Mouse (Mus musculus): ENCODE results near the gene Zfp598.
A peak's percentile ranks its signal among the peaks of the same experiment; 100 is the strongest.

Zfp598 gene

DNA sequence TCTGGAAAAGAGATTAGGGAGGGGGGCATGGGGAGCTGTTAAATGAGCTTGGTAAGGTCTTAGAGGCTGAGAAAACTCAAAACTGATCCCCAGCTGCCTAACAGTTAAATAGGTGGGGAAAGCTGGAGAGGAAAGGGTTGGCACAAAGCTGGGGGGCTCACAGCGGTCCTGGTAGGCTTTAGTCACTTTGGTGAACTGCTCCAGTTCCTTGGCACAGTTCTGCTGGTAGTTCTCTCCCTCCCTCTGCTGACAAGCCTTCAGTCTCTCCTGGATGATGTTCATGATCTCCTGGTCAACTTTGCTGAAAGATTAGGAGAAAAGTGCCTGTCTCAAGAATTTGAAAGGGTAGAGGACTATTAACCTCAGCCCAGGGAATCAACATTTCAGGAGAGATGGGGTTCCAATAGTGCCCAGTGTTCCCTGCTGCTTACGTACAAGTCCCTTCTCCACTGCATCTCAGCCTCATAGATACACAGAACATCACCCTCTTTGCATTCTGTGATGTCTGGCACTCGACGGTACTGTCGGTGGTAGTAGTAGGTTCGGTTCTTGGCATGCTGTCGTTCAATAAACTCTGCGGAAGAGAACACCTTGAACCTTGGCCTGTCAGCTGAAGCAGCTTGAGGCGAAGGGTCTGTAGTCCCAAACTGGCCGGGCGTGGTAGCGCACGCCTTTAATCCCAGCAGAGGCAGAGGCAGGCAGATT is 52.9 kb downstream of the Zfp598 start:
- no peak for DNase-seq (ENCODE audit: low spot score)

DNA sequence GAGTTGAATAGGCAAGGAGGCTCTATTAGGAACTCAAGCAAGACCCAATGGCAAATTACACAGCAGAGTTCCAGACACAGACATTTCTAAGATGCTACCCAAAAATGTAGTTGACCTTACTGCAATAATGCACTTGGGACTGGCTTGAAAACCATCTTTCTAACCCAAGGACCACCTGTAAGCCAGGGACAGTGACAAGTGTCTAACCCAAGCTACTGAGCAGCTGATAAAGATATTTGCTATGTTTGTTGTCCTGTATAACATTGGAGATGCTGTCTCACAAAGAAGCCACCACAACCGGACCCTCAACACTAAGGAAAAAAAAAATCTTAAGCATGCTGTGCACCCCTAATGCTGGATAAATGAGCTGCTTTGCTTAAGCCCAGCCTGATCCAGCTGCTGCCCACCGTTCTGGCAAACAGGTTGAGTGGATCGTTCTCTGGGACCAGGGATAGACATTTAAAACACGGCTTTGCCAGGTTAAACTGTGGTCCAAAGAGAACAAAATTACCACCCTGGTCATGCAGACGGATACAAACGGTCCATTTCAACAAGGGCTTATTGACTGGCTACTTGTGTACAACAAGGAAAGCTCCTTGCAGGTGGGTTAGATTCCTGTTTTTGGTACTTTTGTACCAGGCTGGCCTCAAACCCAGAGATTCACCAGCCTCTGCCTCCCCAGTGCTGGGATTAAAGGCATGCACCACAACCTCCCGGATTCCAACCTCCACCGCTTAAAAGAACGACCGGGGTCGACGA is 53.8 kb downstream of the Zfp598 start:
- no peak for DNase-seq (ENCODE audit: low spot score)

DNA sequence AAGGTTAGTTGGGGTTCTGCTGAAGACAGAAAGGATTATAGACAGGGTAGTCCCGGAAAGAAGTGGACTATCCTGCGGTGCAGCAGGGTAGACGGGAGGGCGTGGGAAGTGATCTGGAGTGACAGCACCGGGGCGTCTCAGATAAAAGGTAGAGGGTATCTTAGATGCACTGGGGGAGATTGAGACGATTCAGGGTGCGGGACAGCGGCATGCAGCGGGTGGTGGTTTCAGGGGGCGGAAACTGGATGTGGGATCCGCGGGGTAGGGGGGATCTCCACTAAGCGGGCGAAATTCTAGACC is 54.3 kb downstream of the Zfp598 start:
- DNase-seq (ENCODE audit: low spot score) = no peak

DNA sequence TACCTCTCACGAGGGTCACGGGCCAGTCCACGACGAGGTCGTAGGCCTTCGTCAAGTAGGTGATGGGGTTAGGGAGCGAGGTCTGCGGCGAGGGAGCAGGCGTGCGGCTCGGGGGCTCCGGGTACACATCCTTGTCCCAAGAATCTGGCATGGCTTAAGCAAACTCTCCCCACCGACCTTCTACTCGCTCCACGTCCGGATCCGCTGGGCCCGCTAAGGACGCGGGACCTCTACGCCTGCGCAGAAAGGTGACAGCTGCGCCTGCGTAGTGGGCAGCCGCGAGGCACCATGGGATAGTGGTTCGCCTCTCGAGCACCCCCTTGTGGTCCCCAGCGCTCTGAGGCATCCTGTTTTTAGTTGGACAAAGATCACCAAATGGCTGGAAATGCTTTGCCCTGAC is 54.7 kb downstream of the Zfp598 start, which contains the start of gene Ndufb10:
Ndufb10 (minus strand) TSS at position 295 of the 400 bp plus-strand sequence.
- peak; percentile 95 for DNase-seq (ENCODE audit: low spot score)

DNA sequence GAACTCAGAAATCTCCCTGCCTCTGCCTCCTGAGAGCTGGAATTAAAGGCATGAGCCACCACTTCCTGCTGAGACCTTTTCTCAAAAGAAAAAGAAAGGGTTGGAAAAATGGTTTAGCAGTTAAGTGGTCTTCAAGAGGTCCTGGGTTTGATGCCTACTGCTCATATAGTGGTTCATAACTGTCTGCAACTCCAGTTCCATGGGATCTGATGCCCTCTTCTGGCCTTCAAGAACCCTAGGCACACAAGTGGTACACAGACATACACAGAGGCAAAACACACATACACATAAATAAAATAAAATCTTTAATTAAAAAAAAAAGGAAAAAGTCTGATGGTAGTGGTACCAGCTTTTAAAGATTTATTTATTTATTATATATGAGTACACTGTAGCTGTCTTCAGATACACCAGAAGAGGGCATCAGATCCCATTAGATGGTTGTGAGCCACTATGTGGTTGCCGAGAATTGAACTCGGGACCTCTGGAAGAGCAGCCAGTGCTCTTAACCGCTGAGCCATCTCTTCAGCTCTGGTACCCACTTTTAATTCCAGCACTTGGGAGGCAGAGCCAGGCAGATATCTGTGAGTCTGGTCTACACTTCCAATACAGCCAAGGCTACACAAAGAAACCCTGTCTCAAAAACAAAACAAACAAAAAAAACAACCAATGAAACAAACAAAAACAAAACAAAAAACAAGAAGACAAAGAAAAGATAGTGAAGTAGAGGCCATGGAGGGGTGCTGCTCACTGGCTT is 56.3 kb downstream of the Zfp598 start:
- no peak for DNase-seq (ENCODE audit: low spot score)

DNA sequence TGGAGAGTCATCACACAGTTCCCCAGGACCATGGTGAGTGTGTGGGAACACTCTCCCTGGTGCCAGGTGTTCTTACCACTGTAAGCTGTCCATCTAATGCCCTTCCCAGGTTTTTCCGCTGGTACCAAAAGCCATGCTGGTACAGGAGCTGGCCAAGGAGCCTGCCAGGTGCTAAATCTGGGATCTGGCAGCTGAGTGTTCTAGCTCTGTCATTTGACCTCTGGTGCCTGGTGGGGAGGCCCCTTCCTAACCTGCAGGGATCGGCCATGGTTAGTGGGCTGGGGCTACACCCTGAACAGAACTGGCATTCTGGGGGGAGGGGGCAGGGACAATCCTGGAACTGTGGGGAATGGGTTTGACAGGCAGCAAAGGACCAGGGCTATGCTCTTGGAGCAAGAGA is 58.1 kb downstream of the Zfp598 start, which contains the start of gene Rpl3l:
Rpl3l (plus strand) TSS at position 203 of the 400 bp plus-strand sequence.
- no peak for DNase-seq (ENCODE audit: low spot score)

DNA sequence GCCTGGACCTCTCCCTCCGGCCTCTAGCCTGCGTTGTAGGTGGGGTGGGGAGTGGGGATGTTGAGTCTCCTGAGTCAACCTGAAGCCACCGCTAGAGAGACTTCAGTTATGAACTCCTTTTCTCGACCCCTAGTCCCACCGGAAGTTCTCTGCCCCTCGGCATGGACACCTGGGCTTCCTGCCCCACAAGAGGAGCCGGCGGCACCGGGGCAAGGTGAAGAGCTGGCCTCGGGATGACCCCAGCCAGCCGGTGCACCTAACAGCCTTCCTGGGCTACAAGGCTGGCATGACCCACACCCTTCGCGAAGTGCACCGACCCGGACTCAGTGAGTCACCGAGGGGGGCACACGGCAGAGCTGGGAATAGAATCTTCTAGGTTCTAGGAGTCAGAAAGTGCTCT is 58.7 kb downstream of the Zfp598 start:
- DNase-seq (ENCODE audit: low spot score) = no peak

DNA sequence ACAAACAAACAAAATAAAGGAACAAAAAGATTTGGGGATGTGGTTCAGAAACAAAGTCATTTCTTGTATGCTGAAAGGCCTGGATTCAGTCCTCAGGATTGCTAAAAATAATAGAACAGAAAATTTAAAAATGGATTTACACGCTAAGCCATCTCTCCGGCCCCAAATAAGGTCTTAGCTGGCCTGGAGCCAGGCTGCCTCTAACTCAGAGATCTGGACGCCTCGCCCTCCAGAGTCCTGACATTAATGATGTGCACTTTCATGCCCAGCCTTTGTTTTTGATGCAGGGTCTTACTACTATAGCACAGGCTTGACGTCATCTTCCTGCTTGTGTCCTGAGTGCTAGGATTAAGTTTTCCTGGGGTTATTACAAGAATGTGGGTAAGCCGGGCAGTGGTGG is 59.6 kb downstream of the Zfp598 start:
- DNase-seq (ENCODE audit: low spot score) = no peak

DNA sequence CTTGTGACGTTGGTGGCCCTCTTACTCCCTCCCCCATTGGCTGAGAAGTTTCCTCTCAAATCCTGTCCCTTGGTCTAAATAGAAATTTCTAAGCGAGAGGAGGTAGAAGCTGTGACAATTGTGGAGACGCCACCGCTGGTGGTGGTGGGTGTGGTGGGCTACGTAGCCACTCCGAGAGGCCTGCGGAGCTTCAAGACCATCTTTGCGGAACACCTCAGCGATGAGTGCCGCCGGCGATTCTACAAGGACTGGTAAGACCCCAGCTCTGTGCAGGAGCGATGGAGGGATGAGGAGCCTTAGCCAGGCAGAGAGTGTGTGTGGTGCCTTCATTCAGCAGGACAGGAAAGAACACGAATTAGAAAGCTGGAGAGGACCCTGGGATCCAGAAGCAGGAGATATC is 61.3 kb downstream of the Zfp598 start:
- DNase-seq (ENCODE audit: low spot score) = no peak

All from lung, postnatal 25 days (tissue).